Mouse (Mus musculus) hindbrain, embryonic 10.5 days (tissue): ENCODE data around the gene Siah2. TPM values are rescaled to one million over a fixed set of nuclear protein-coding genes. Genes with fewer than 3 reads are reported as not detected.

Experiments used
- DNase-seq: peaks from one replicate; pipeline ENCODE4 v3.0.0-alpha.2; 2017; ENCODE audit warnings: low spot score
- H3K27ac ChIP-seq: fragments of 300-500 bp; sonication (generic); 2 replicates; pipeline ENCODE4 v1.5.1; 2016; ENCODE audit warnings: mild to moderate bottlenecking, moderate library complexity
- H3K27me3 ChIP-seq: fragments of 300-500 bp; sonication (generic); 2 replicates; pipeline ENCODE4 v1.6.1; 2016; ENCODE audit warnings: mild to moderate bottlenecking; ENCODE audit not compliant: poor library complexity, insufficient read depth, severe bottlenecking
- H3K36me3 ChIP-seq: fragments of 300-500 bp; sonication (generic); 2 replicates; pipeline ENCODE4 v1.6.1; 2016; ENCODE audit warnings: mild to moderate bottlenecking, moderate library complexity
- H3K4me1 ChIP-seq: fragments of 300-500 bp; sonication (generic); replicated peaks from 2 replicates; pipeline ENCODE4 v1.6.1; 2016; ENCODE audit warnings: mild to moderate bottlenecking
- H3K4me3 ChIP-seq: fragments of 300-500 bp; sonication (generic); 2 replicates; pipeline ENCODE4 v1.5.1; 2016; ENCODE audit warnings: mild to moderate bottlenecking, moderate library complexity
- H3K9me3 ChIP-seq: fragments of 300-500 bp; sonication (generic); 2 replicates; pipeline ENCODE4 v1.6.1; 2016; ENCODE audit warnings: mild to moderate bottlenecking, moderate library complexity
- WGBS: fragments of 180-500 bp; shearing (Covaris S2); methylation state at CpG from one replicate; pipeline ENCODE4 v1.1.7; 2016; 5-methylcytosine and 5-hydroxymethylcytosine counted together
- polyA plus RNA-seq: library from polyadenylated mRNA; unstranded; fragments of >200 nt; fragmentation: Nextera tagmentation; extraction: Ambion mirVana; gene quantifications from 2 replicates; pipeline ENCODE4 v1.2.1, GENCODE M21; 2016

The Siah2 gene
- polyA plus RNA-seq: 3.3 TPM in 2 replicates

DNA sequence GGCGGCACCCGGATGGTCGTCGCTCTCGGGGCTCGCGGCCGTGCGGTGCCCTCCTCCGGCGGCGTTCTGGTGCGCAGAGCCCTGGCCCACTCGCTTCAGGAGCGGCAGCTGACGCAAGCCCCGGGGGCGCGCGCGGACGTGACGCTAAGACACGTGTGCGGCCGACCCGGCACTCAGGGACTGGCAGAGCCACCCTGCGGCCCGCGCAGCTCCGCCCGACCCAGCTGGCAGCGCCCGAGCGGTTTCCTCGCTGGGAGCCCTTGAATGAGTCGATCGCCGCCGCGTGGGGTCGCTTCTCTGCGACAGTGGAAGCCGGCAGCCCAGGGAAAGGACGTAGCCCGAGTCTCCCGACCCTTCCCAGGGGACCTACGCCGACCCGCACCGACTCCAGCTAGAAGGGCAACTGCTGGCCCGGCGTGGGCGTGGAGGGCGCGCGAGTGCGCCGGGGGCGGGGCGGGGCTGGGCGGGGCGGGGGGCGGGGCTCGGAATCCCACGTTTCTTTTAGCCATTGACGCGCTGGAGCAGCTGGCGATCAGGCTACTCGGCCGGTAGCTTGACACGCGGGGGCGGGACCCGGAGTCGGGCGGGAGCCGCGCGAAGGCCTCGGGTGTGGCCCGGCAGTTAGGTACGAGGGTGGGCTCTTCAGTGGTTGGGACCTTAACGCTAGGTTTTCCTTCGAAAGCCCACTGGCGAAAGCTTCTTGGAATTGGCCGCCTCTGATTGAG is at the start of gene Siah2:
Gene Siah2 (minus strand): TSS at position 404 of the 725 bp plus-strand sequence.
- under 1% methylated on average over 87 of the region's 87 CpGs for WGBS
- Histone ChIP-seq H3K9me3 (no peaks in the 10 kb centered on the region), H3K27me3 (peaks cover 47% of the 10 kb centered on the region), H3K36me3 (no peaks in the 10 kb centered on the region), H3K4me1 (peaks cover 27% of the 10 kb centered on the region), H3K4me3 (peak within 1 kb of the TSS; percentile 80), H3K27ac (peak within 1 kb of the TSS; percentile 89)
- peak; percentile 90 for DNase-seq

DNA sequence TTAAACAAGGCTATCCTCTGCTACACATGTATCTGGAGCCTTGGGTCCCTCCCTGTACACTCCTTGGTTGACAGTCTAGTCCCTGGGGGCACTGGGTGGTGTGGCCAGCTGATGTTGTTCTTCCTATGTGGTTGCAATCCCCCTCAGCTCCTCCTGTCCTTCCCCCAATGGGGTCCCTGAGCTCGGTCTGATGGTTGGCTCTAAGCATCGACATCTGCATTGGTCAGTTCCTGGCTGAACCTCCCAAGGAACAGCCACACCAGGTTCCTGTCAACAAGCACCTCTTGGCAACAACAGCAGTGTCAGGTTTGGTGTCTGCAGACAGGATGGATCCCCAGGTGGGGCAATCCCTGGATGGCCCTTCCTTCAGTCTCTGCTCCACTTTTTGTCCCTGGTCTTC is 47.3 kb upstream of the Siah2 start:
- no peaks in the 10 kb centered on the region for H3K36me3 ChIP-seq
- H3K27me3 ChIP-seq: no peaks in the 10 kb centered on the region
- H3K4me1 ChIP-seq: peaks cover 16% of the 10 kb centered on the region
- H3K4me3 ChIP-seq: no peak overlapping the region
- no peaks in the 10 kb centered on the region for H3K9me3 ChIP-seq
- WGBS: 60% methylated on average over 2 of the region's 2 CpGs
- no peak overlapping the region for H3K27ac ChIP-seq
- no peak for DNase-seq

GRCm38 (mm10) chr3:58738346-58739089 is 46.3 kb upstream of the Siah2 start:
- 15% methylated on average over 6 of the region's 6 CpGs for whole genome bisulfite sequencing
- no peak for DNase-seq
- Histone ChIP-seq H3K27me3 (no peaks in the 10 kb centered on the region), H3K9me3 (no peaks in the 10 kb centered on the region), H3K36me3 (no peaks in the 10 kb centered on the region), H3K4me3 (no peak overlapping the region), H3K27ac (no peak overlapping the region), H3K4me1 (peaks cover 16% of the 10 kb centered on the region)

DNA sequence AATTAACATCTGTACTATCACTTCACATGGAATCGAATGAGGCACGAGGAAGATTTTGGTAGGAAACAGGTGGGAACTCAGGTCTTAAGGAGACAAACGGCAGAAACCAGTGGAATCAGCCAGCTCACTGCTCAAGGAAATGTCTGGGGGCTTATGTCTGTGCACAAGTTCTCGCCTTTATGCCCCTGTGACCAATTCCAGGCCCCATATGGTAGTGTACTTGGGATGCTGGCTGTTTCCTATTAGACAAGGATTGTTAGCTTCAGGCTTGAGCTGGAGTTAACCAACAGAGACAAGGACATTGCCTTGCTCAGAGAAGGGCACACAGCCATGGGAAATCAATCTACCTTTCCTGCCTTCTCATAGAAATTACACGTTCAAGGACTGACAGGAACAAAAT is 39.3 kb upstream of the Siah2 start:
- H3K27ac ChIP-seq: no peak overlapping the region
- no peak for DNase-seq
- no peaks in the 10 kb centered on the region for H3K27me3 ChIP-seq
- no peaks in the 10 kb centered on the region for H3K36me3 ChIP-seq
- WGBS: 81% methylated on average over 5 of the region's 5 CpGs
- H3K4me3 ChIP-seq: no peak overlapping the region
- H3K9me3 ChIP-seq: no peaks in the 10 kb centered on the region
- H3K4me1 ChIP-seq: peaks cover 16% of the 10 kb centered on the region

DNA sequence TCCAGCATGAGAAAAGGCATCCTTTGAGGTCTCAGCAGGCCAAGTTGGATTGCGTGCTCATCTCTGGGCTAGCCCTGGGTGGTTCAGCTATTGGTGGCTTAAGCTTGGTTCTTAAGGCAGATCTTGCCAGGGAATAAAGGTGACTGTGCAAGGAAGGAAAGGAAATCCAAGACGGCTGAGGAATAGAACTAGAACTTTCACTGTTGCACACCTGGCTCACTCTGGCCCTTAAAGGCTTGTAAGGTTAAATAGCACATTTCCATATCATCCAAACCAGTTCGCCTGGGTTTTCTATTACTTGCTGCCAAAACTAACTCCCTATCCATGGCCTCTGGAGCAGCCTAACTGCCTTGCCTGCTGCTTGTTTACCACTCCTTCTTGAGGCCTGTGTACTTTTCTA is 38.4 kb upstream of the Siah2 start:
- no peak overlapping the region for H3K27ac ChIP-seq
- H3K9me3 ChIP-seq: no peaks in the 10 kb centered on the region
- no peak overlapping the region for H3K4me3 ChIP-seq
- 85% methylated on average over 3 of the region's 3 CpGs for WGBS
- no peaks in the 10 kb centered on the region for H3K27me3 ChIP-seq
- no peaks in the 10 kb centered on the region for H3K36me3 ChIP-seq
- H3K4me1 ChIP-seq: peaks cover 16% of the 10 kb centered on the region
- no peak for DNase-seq

- H3K9me3 ChIP-seq: no peaks in the 10 kb centered on the region
- H3K36me3 ChIP-seq: no peaks in the 10 kb centered on the region
- no peak overlapping the region for H3K4me3 ChIP-seq
- no peak overlapping the region for H3K27ac ChIP-seq
- no peaks in the 10 kb centered on the region for H3K27me3 ChIP-seq
- H3K4me1 ChIP-seq: peaks cover 16% of the 10 kb centered on the region
- no peak for DNase-seq
Observed at GRCm38 (mm10) chr3:58729549-58729948, 37.3 kb upstream of the Siah2 start.

GRCm38 (mm10) chr3:58727601-58728000 is 35.4 kb upstream of the Siah2 start:
- DNase-seq: no peak

DNA sequence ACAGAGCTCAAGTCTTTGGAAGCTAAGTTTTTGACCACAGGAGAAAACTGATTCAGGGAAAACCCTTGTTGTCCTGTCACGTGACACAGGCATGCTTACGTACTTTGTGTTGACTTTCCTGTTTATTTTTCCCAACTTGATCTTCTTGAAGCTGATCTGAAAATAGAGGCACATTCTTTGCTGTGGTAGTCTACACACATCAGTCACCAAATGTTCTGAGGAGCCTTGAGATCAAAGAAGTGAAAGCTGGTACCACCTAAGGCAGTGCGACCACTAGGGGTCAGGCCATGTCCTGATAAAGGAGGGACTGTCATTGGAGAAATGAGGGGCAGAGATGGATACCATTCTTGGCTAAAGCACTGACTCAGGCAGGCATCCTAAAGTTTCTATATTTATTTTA is 34.8 kb upstream of the Siah2 start:
- Histone ChIP-seq H3K36me3 (no peaks in the 10 kb centered on the region), H3K4me3 (no peak overlapping the region), H3K9me3 (no peaks in the 10 kb centered on the region), H3K4me1 (peaks cover 16% of the 10 kb centered on the region), H3K27ac (no peak overlapping the region), H3K27me3 (no peaks in the 10 kb centered on the region)
- WGBS: 53% methylated on average over 3 of the region's 3 CpGs
- peak; percentile 51 for DNase-seq

More at GRCm38 (mm10) chr3:58727601-58728000, 35.4 kb upstream of the Siah2 start:
- no peak overlapping the region for H3K27ac ChIP-seq
- H3K36me3 ChIP-seq: no peaks in the 10 kb centered on the region
- peaks cover 16% of the 10 kb centered on the region for H3K4me1 ChIP-seq
- H3K27me3 ChIP-seq: no peaks in the 10 kb centered on the region
- no peaks in the 10 kb centered on the region for H3K9me3 ChIP-seq
- WGBS: 89% methylated on average over 4 of the region's 4 CpGs
- H3K4me3 ChIP-seq: no peak overlapping the region

DNA sequence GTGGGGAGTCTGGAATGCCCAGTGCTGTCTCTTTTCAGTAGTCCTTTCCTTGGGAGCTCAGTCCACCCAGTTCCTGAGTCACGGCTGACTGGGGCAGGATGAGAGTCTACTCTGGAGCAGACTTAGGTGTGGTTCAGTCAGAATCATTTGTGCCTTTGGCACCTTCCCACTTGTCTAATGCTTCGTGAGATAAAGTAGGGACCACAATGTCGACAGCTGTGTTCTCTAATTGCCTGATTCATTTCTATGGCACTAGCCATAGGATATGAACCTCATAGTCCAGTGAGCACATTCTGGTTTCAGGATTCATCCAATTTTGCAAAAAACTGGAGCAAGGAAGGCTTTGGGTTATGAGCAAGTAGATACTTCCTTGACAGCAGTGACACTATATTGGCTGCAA is 34.2 kb upstream of the Siah2 start:
- Histone ChIP-seq H3K27ac (no peak overlapping the region), H3K9me3 (no peaks in the 10 kb centered on the region), H3K4me3 (no peak overlapping the region), H3K36me3 (no peaks in the 10 kb centered on the region), H3K4me1 (peaks cover 16% of the 10 kb centered on the region), H3K27me3 (no peaks in the 10 kb centered on the region)
- WGBS: 87% methylated on average over 3 of the region's 3 CpGs
- DNase-seq: no peak

GRCm38 (mm10) chr3:58724815-58725214 is 32.6 kb upstream of the Siah2 start:
- Histone ChIP-seq H3K27ac (no peak overlapping the region), H3K36me3 (no peaks in the 10 kb centered on the region), H3K9me3 (no peaks in the 10 kb centered on the region), H3K27me3 (no peaks in the 10 kb centered on the region), H3K4me1 (peaks cover 9% of the 10 kb centered on the region), H3K4me3 (no peak overlapping the region)
- no peak for DNase-seq

DNA sequence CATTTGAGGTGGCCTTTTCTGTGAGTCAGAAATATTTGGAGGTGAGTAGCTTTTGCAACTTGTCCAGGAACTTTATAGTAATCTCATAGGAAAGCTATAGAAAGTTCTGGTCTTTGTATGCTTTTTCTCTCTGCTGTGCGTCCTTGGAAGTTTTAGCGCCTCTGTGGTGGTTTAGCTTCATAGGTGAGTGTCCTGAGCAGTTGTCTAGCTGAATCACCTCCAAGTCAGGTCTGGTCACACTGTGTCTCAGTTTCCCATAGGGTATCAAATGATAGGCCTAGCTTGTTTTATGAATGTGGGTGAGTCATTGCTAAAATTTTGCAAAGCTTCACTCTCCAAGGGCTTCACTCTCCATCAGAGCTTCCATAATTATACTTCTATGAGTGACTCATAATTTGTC is 31.5 kb upstream of the Siah2 start:
- Histone ChIP-seq H3K4me3 (no peak overlapping the region), H3K27me3 (no peaks in the 10 kb centered on the region), H3K27ac (no peak overlapping the region), H3K4me1 (peaks cover 6% of the 10 kb centered on the region; the same call in 1 of the 2 replicates), H3K9me3 (no peaks in the 10 kb centered on the region), H3K36me3 (no peaks in the 10 kb centered on the region)
- WGBS: 93% methylated on average over 2 of the region's 2 CpGs
- DNase-seq: no peak

- 66% methylated on average over 9 of the region's 9 CpGs for WGBS
- Histone ChIP-seq H3K27me3 (no peaks in the 10 kb centered on the region), H3K27ac (no peak overlapping the region), H3K4me1 (peaks cover 6% of the 10 kb centered on the region; the same call in 1 of the 2 replicates), H3K36me3 (no peaks in the 10 kb centered on the region), H3K9me3 (peaks cover 9% of the 10 kb centered on the region), H3K4me3 (no peak overlapping the region)
- no peak for DNase-seq
Observed at GRCm38 (mm10) chr3:58719461-58720230, 27.4 kb upstream of the Siah2 start.

DNA sequence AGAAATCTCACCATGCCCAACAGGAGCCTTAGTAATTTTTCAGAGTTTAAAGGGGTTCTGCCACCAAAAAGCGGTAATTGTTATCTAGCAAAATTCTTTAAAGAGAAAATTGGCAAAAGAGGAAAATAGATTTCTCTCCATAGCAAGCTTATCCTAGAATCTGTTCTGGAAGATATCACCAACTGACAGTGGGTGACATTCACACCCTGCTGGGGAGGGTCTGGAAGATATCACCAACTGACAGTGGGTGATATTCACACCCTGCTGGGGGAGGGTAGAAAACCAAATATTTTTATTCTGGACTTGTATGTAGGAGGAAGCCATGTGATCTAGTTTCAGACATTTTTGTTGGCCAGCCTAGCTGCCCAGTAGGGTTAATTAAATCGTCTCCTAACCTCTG is 24.5 kb upstream of the Siah2 start:
- DNase-seq: no peak
- WGBS: 92% methylated on average over 2 of the region's 2 CpGs

More for the DNA sequence above, 24.5 kb upstream of the Siah2 start:
- Histone ChIP-seq H3K9me3 (peaks cover 9% of the 10 kb centered on the region), H3K27me3 (no peaks in the 10 kb centered on the region), H3K4me1 (peaks cover 6% of the 10 kb centered on the region; the same call in 1 of the 2 replicates), H3K27ac (no peak overlapping the region), H3K4me3 (no peak overlapping the region), H3K36me3 (no peaks in the 10 kb centered on the region)
